Mouse (Mus musculus): ENCODE measurements at regions not wholly inside any gene's neighbourhood (a gene's known extent, or its start where the extent isn't known, plus 50 kb on each side); places are given as distances from the start of the nearest gene placed in this dataset.
A peak's percentile ranks its signal among the peaks of the same experiment; 100 is the strongest.

- no peak overlapping the region for H3K9ac ChIP-seq
- H3K4me2 ChIP-seq: no peak overlapping the region
- H3K4me3 ChIP-seq: no peak overlapping the region
- 0 out of 2 replicates have a peak, but pooled peaks cover 5% of the 10 kb centered on the region for H3K9me3 ChIP-seq
- H3K27ac ChIP-seq (replicated peaks): no peak overlapping the region
- no peaks in the 10 kb centered on the region for H3K4me1 ChIP-seq (replicated peaks)
- H3K36me3 ChIP-seq: no peaks in the 10 kb centered on the region
- ATAC-seq (ENCODE audit: low read depth): no peak
- H3K27me3 ChIP-seq: no peaks in the 10 kb centered on the region
Measured at GRCm38 (mm10) chr5:64722211-64722610, 81.0 kb upstream of the Klf3 start.

GRCm38 (mm10) chr5:64727847-64728246, 75.3 kb upstream of the Klf3 start:
- Histone ChIP-seq H3K27ac (replicated peaks) (no peak overlapping the region), H3K9me3 (0 out of 2 replicates have a peak, but pooled peaks cover 5% of the 10 kb centered on the region), H3K4me1 (replicated peaks) (no peaks in the 10 kb centered on the region), H3K4me3 (no peak overlapping the region), H3K4me2 (no peak overlapping the region), H3K9ac (no peak overlapping the region), H3K36me3 (no peaks in the 10 kb centered on the region), H3K27me3 (no peaks in the 10 kb centered on the region)
- no peak for ATAC-seq (ENCODE audit: low read depth)
- 78% methylated on average over 2 of the region's 2 CpGs for WGBS

GRCm38 (mm10) chr5:64732356-64732755, 70.8 kb upstream of the Klf3 start:
- Histone ChIP-seq H3K27me3 (no peaks in the 10 kb centered on the region), H3K4me1 (replicated peaks) (no peaks in the 10 kb centered on the region), H3K4me2 (no peak overlapping the region), H3K9ac (no peak overlapping the region), H3K27ac (replicated peaks) (no peak overlapping the region), H3K4me3 (no peak overlapping the region), H3K9me3 (no peaks in the 10 kb centered on the region), H3K36me3 (no peaks in the 10 kb centered on the region)
- ATAC-seq (ENCODE audit: low read depth): no peak
- WGBS: 86% methylated on average over 3 of the region's 3 CpGs

GRCm38 (mm10) chr5:64736985-64737384, 66.2 kb upstream of the Klf3 start:
- H3K4me3 ChIP-seq: no peak overlapping the region
- no peak overlapping the region for H3K27ac ChIP-seq (replicated peaks)
- H3K9ac ChIP-seq: no peak overlapping the region
- no peaks in the 10 kb centered on the region for H3K27me3 ChIP-seq
- H3K36me3 ChIP-seq: no peaks in the 10 kb centered on the region
- ATAC-seq (ENCODE audit: low read depth): no peak
- H3K4me2 ChIP-seq: no peak overlapping the region
- peaks cover 23% of the 10 kb centered on the region for H3K4me1 ChIP-seq (replicated peaks)
- H3K9me3 ChIP-seq: no peaks in the 10 kb centered on the region

GRCm38 (mm10) chr5:64738096-64738780, 65.0 kb upstream of the Klf3 start:
- no peaks in the 10 kb centered on the region for H3K27me3 ChIP-seq
- 0 out of 2 replicates have a peak overlapping the region, but pooled peaks have one; percentile 17 for H3K9ac ChIP-seq
- 15% methylated on average over 11 of the region's 11 CpGs for WGBS
- peaks cover 23% of the 10 kb centered on the region for H3K4me1 ChIP-seq (replicated peaks)
- no peak overlapping the region for H3K27ac ChIP-seq (replicated peaks)
- H3K36me3 ChIP-seq: no peaks in the 10 kb centered on the region
- ATAC-seq (ENCODE audit: low read depth): 0 out of 2 replicates have a peak, but pooled peaks have one; percentile 43
- no peak overlapping the region for H3K4me3 ChIP-seq
- H3K9me3 ChIP-seq: no peaks in the 10 kb centered on the region
- H3K4me2 ChIP-seq: peak overlapping the region; percentile 32

- WGBS: 15% methylated on average over 10 of the region's 10 CpGs
- H3K9ac ChIP-seq: 0 out of 2 replicates have a peak overlapping the region, but pooled peaks have one; percentile 17
- ATAC-seq (ENCODE audit: low read depth): no peak
Measured at GRCm38 (mm10) chr5:64738781-64739310, 64.3 kb upstream of the Klf3 start.

GRCm38 (mm10) chr5:64739311-64740261, 63.6 kb upstream of the Klf3 start:
- 4% methylated on average over 15 of the region's 15 CpGs for WGBS
- Histone ChIP-seq H3K9me3 (no peaks in the 10 kb centered on the region), H3K27ac (replicated peaks) (no peak overlapping the region), H3K36me3 (no peaks in the 10 kb centered on the region), H3K4me2 (no peak overlapping the region), H3K4me3 (no peak overlapping the region), H3K9ac (no peak overlapping the region), H3K4me1 (replicated peaks) (peaks cover 23% of the 10 kb centered on the region), H3K27me3 (no peaks in the 10 kb centered on the region)
- peak; percentile 59 for ATAC-seq (ENCODE audit: low read depth)

More at GRCm38 (mm10) chr5:64738781-64739310, 64.3 kb upstream of the Klf3 start:
- Histone ChIP-seq H3K4me1 (replicated peaks) (peaks cover 23% of the 10 kb centered on the region), H3K36me3 (no peaks in the 10 kb centered on the region), H3K4me2 (peak overlapping the region; percentile 32), H3K27ac (replicated peaks) (no peak overlapping the region), H3K4me3 (no peak overlapping the region), H3K27me3 (no peaks in the 10 kb centered on the region), H3K9me3 (no peaks in the 10 kb centered on the region)

- WGBS: 97% methylated on average over 4 of the region's 4 CpGs
- H3K9me3 ChIP-seq: no peaks in the 10 kb centered on the region
- no peak overlapping the region for H3K4me3 ChIP-seq
- H3K36me3 ChIP-seq: no peaks in the 10 kb centered on the region
- no peak overlapping the region for H3K9ac ChIP-seq
- no peak overlapping the region for H3K4me2 ChIP-seq
- no peaks in the 10 kb centered on the region for H3K27me3 ChIP-seq
- H3K27ac ChIP-seq (replicated peaks): no peak overlapping the region
- no peak for ATAC-seq (ENCODE audit: low read depth)
- peaks cover 10% of the 10 kb centered on the region for H3K4me1 ChIP-seq (replicated peaks)
Measured at GRCm38 (mm10) chr5:64744041-64744440, 59.1 kb upstream of the Klf3 start.

GRCm38 (mm10) chr5:64744455-64744854, 58.7 kb upstream of the Klf3 start:
- Histone ChIP-seq H3K27ac (replicated peaks) (no peak overlapping the region), H3K4me2 (no peak overlapping the region), H3K4me3 (no peak overlapping the region), H3K36me3 (no peaks in the 10 kb centered on the region), H3K4me1 (replicated peaks) (peaks cover 8% of the 10 kb centered on the region), H3K27me3 (no peaks in the 10 kb centered on the region), H3K9ac (no peak overlapping the region), H3K9me3 (no peaks in the 10 kb centered on the region)
- WGBS: 92% methylated on average over 5 of the region's 5 CpGs
- no peak for ATAC-seq (ENCODE audit: low read depth)

GRCm38 (mm10) chr5:64747461-64747860, 55.7 kb upstream of the Klf3 start:
- ATAC-seq (ENCODE audit: low read depth): no peak
- WGBS: 55% methylated on average over 1 of the region's 1 CpGs
- H3K9me3 ChIP-seq: no peaks in the 10 kb centered on the region

GRCm38 (mm10) chr5:64749415-64750166, 53.6 kb upstream of the Klf3 start:
- 75% methylated on average over 14 of the region's 14 CpGs for whole genome bisulfite sequencing
- Histone ChIP-seq H3K36me3 (no peaks in the 10 kb centered on the region), H3K4me1 (replicated peaks) (0 out of 2 replicates have a peak, but pooled peaks cover 3% of the 10 kb centered on the region), H3K27ac (replicated peaks) (no peak overlapping the region), H3K4me2 (no peak overlapping the region), H3K9me3 (no peaks in the 10 kb centered on the region), H3K9ac (no peak overlapping the region), H3K4me3 (no peak overlapping the region), H3K27me3 (no peaks in the 10 kb centered on the region)
- ATAC-seq (ENCODE audit: low read depth): no peak

More at GRCm38 (mm10) chr5:64747461-64747860, 55.7 kb upstream of the Klf3 start:
- Histone ChIP-seq H3K27ac (replicated peaks) (no peak overlapping the region), H3K27me3 (no peaks in the 10 kb centered on the region), H3K4me2 (no peak overlapping the region), H3K36me3 (no peaks in the 10 kb centered on the region), H3K4me1 (replicated peaks) (0 out of 2 replicates have a peak, but pooled peaks cover 3% of the 10 kb centered on the region), H3K4me3 (no peak overlapping the region), H3K9ac (no peak overlapping the region)

Data from neural tube, embryonic 13.5 days (tissue).